Comparison of ENCODE assay signal across 22 mouse cellular contexts in the genomic region with DNA sequence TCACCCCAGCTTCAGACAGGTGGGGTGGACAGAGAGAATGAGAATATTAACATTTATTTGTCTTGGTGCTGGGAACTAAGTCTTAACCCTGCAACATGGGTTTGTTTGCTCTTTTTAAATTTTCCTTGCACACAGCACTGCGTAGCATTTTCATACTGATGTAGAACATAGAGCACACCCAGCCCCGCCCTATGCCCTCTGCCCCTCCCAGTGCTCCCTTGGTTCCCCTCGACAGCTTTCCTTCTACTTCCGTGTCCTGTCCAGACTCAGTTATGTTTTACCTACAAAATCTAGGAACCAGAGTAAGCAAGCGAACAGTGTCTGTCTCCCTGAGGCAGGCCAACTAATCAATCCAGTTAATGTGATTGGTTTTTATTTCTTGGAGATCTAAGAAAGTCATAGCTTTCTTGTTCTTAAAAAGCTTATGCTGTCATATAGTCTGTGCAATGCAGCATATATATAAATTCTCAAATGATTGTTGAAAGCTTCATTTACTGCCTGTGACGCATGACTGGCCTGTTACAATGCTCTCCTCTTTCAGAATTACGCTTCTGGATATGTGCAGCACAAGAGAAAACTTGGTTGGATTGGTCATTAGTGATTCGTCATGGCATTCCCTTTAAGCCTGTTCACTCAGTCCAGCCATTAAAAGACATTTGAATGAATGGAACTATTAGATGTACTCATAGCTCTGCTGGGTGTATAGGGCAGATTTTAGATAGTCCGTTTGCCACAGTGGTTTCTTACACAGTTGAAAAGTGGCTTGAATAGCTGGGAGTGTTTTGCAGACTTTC. TPM values are rescaled to one million over a fixed set of nuclear protein-coding genes. Genes with fewer than 3 reads are reported as not detected.
A peak's percentile ranks its signal among the peaks of the same experiment; 100 is the strongest.
DNase-seq lines count a peak whose midpoint lies in the region; ATAC-seq lines count a peak whose summit lies in the region.
"Had no signal": no experiment of that assay in that cellular context is flagged by ENCODE, and none has a peak within 500 bp of the region (broad histone marks: within the 10 kb centered on the region; RNA-seq: fewer than 3 reads in every experiment).

No protein-coding gene starts in this region.

- H3K9ac ChIP-seq in forebrain, embryonic 14.5 days (ENCODE audit: low read length) = no peak overlapping the region
- no peak overlapping the region for H3K9ac ChIP-seq in forebrain, embryonic 16.5 days (replicated peaks; ENCODE audit: low read depth, low read length)
- H3K9ac ChIP-seq in midbrain, embryonic 13.5 days (replicated peaks) = no peak overlapping the region
- H3K9ac ChIP-seq: embryonic facial prominence, embryonic 12.5 days; hindbrain, embryonic 12.5 days; limb, embryonic 15.5 days; lung, embryonic 15.5 days; midbrain, embryonic 12.5 days had no signal

- 45% methylated on average over 9 of the region's 9 CpGs for WGBS in forebrain, embryonic 14.5 days
- WGBS in forebrain, embryonic 16.5 days = 44% methylated on average over 9 of the region's 9 CpGs
- WGBS in midbrain, embryonic 13.5 days = 78% methylated on average over 9 of the region's 9 CpGs

- no peak overlapping the region for H3K27ac ChIP-seq in forebrain, embryonic 14.5 days (ENCODE audit: low read depth, low read length)
- no peak overlapping the region for H3K27ac ChIP-seq in forebrain, embryonic 16.5 days (ENCODE audit: low read length)
- H3K27ac ChIP-seq in midbrain, embryonic 13.5 days = no peak overlapping the region
- H3K27ac ChIP-seq: embryonic facial prominence, embryonic 12.5 days; hindbrain, embryonic 12.5 days; kidney, postnatal 0 days; limb, embryonic 15.5 days; lung, embryonic 15.5 days; midbrain, embryonic 12.5 days had no signal

- peaks cover 33% of the 10 kb centered on the region for H3K36me3 ChIP-seq in forebrain, embryonic 14.5 days (ENCODE audit: control insufficient read depth, insufficient read depth, low read length)
- peaks cover 7% of the 10 kb centered on the region; the same call in 1 of the 2 replicates for H3K36me3 ChIP-seq in forebrain, embryonic 16.5 days (ENCODE audit: control insufficient read depth, insufficient read depth)
- H3K36me3 ChIP-seq in midbrain, embryonic 13.5 days = peaks cover 31% of the 10 kb centered on the region

- no peak overlapping the region for H3K4me3 ChIP-seq in forebrain, embryonic 14.5 days (ENCODE audit: low read depth, low read length)
- H3K4me3 ChIP-seq in forebrain, embryonic 16.5 days (replicated peaks; ENCODE audit: low read length) = no peak overlapping the region
- no peak overlapping the region for H3K4me3 ChIP-seq in midbrain, embryonic 13.5 days (replicated peaks)
- H3K4me3 ChIP-seq: embryonic facial prominence, embryonic 12.5 days; hindbrain, embryonic 12.5 days; limb, embryonic 15.5 days; lung, embryonic 15.5 days; midbrain, embryonic 12.5 days had no signal

- H3K4me2 ChIP-seq in forebrain, embryonic 14.5 days (ENCODE audit: low read length) = no peak overlapping the region
- H3K4me2 ChIP-seq in forebrain, embryonic 16.5 days (ENCODE audit: low read length) = no peak overlapping the region
- H3K4me2 ChIP-seq in midbrain, embryonic 13.5 days (replicated peaks) = no peak overlapping the region
- H3K4me2 ChIP-seq: embryonic facial prominence, embryonic 12.5 days; heart, embryonic 11.5 days; hindbrain, embryonic 12.5 days; limb, embryonic 15.5 days; lung, embryonic 15.5 days; midbrain, embryonic 12.5 days had no signal

- H3K9me3 ChIP-seq in forebrain, embryonic 14.5 days (replicated peaks; ENCODE audit: control insufficient read depth, low read length) = no peaks in the 10 kb centered on the region
- no peaks in the 10 kb centered on the region for H3K9me3 ChIP-seq in forebrain, embryonic 16.5 days (ENCODE audit: control insufficient read depth, low read length)
- H3K9me3 ChIP-seq in midbrain, embryonic 13.5 days = no peaks in the 10 kb centered on the region
- H3K9me3 ChIP-seq: embryonic facial prominence, embryonic 12.5 days; hindbrain, embryonic 12.5 days; limb, embryonic 15.5 days; lung, embryonic 15.5 days; midbrain, embryonic 12.5 days had no signal

- no peak for ATAC-seq in forebrain, embryonic 14.5 days
- ATAC-seq in forebrain, embryonic 16.5 days = no peak
- peak; percentile 71 for ATAC-seq in erythroid progenitor cell, adult 5-6 weeks (replicated peaks; ENCODE audit: low FRiP score, poor library complexity, severe bottlenecking)
- ATAC-seq in megakaryocyte progenitor cell, adult 5-6 weeks (replicated peaks; ENCODE audit: poor library complexity) = 0 out of 2 replicates have a peak, but pooled peaks have one; percentile 31
- no peak for ATAC-seq in midbrain, embryonic 13.5 days

- H3K4me1 ChIP-seq in forebrain, embryonic 14.5 days (ENCODE audit: control insufficient read depth, insufficient read depth, low read length) = peaks cover 6% of the 10 kb centered on the region
- peaks cover 8% of the 10 kb centered on the region; the same call in 1 of the 2 replicates for H3K4me1 ChIP-seq in forebrain, embryonic 16.5 days (replicated peaks; ENCODE audit: control insufficient read depth, insufficient read depth, low read length)
- H3K4me1 ChIP-seq in midbrain, embryonic 13.5 days (replicated peaks) = peaks cover 18% of the 10 kb centered on the region
- H3K4me1 ChIP-seq: embryonic facial prominence, embryonic 12.5 days; limb, embryonic 15.5 days; lung, embryonic 15.5 days had no signal

- DNase-seq in forebrain, embryonic 14.5 days (ENCODE audit: low spot score) = peak; percentile 36
- DNase-seq in Muller cell, postnatal 12 days (ENCODE audit: inconsistent ontology term) = peak; percentile 81
- DNase-seq in cerebellum, postnatal 4 days (ENCODE audit: low spot score in 2 of 2) = no peak
- no peak for DNase-seq in B cell, adult 2 months
- DNase-seq: adrenal gland, postnatal 25 days; cerebellum, adult 9-11 months; kidney, adult 2 months; left cerebral cortex, postnatal 4 days; lung, postnatal 4 days; right cerebral cortex, postnatal 25 days; spleen, adult 18-20 months had no signal

- H3K27me3 ChIP-seq in forebrain, embryonic 14.5 days (replicated peaks; ENCODE audit: control insufficient read depth, insufficient read depth, low read length) = no peaks in the 10 kb centered on the region
- H3K27me3 ChIP-seq in forebrain, embryonic 16.5 days (replicated peaks; ENCODE audit: control insufficient read depth, insufficient read depth, low read length) = no peaks in the 10 kb centered on the region
- H3K27me3 ChIP-seq in midbrain, embryonic 13.5 days = no peaks in the 10 kb centered on the region
- H3K27me3 ChIP-seq: embryonic facial prominence, embryonic 12.5 days; hindbrain, embryonic 12.5 days; limb, embryonic 15.5 days; lung, embryonic 15.5 days; midbrain, embryonic 12.5 days had no signal

RNA-seq across cellular contexts. Expression of a gene that starts 23.1 kb away (rescaled TPM):
- 518 and 577 TPM in 2 replicates for polyA plus RNA-seq in forebrain, embryonic 14.5 days (2014; fragmentation: Nextera tagmentation; extraction: Ambion mirVana)
- 538 and 568 TPM in 2 replicates for polyA plus RNA-seq in forebrain, embryonic 16.5 days (2015; fragmentation: Nextera tagmentation; extraction: Ambion mirVana)
- total RNA-seq in erythroid progenitor cell, adult 5-6 weeks (2015; ENCODE audit: low replicate concordance) = 253 and 262 TPM in 2 replicates
- 206 and 298 TPM in 2 replicates for total RNA-seq in erythroid progenitor cell, adult 5-6 weeks (2017; ENCODE audit: low replicate concordance)
- 542 and 574 TPM in 2 replicates for total RNA-seq in megakaryocyte progenitor cell, adult 5-6 weeks (2015)
- 723 and 819 TPM in 2 replicates for total RNA-seq in megakaryocyte progenitor cell, adult 5-6 weeks (2017)
- polyA plus RNA-seq in midbrain, embryonic 13.5 days (2015; fragmentation: Nextera tagmentation; extraction: Ambion mirVana) = 518 and 526 TPM in 2 replicates

RNA-seq across cellular contexts. Expression of a gene that starts 23.2 kb away (rescaled TPM):
- polyA plus RNA-seq in forebrain, embryonic 14.5 days (2014; fragmentation: Nextera tagmentation; extraction: Ambion mirVana) = 18.3 and 18.6 TPM in 2 replicates
- 16.3 and 17.7 TPM in 2 replicates for polyA plus RNA-seq in forebrain, embryonic 16.5 days (2015; fragmentation: Nextera tagmentation; extraction: Ambion mirVana)
- total RNA-seq in erythroid progenitor cell, adult 5-6 weeks (2015; ENCODE audit: low replicate concordance) = 7.5 and 10.5 TPM in 2 replicates
- total RNA-seq in erythroid progenitor cell, adult 5-6 weeks (2017; ENCODE audit: low replicate concordance) = 13.1 and 13.2 TPM in 2 replicates
- 14.2 and 15.7 TPM in 2 replicates for total RNA-seq in megakaryocyte progenitor cell, adult 5-6 weeks (2015)
- total RNA-seq in megakaryocyte progenitor cell, adult 5-6 weeks (2017) = 11.8 and 14.7 TPM in 2 replicates
- polyA plus RNA-seq in midbrain, embryonic 13.5 days (2015; fragmentation: Nextera tagmentation; extraction: Ambion mirVana) = 13.9 and 17.4 TPM in 2 replicates

Comparison
In these comparisons a context has a peak if more than half of its experiments do, and no peak if none do; other contexts are left out.
1. ATAC-seq: peak in erythroid progenitor cell, adult 5-6 weeks (single experiment) and megakaryocyte progenitor cell, adult 5-6 weeks (single experiment); none in forebrain, embryonic 14.5 days (single experiment), forebrain, embryonic 16.5 days (single experiment) and midbrain, embryonic 13.5 days (single experiment).
2. DNase-seq: peak in forebrain, embryonic 14.5 days (single experiment) and Muller cell, postnatal 12 days (single experiment); none in cerebellum, postnatal 4 days (0 of 2) and B cell, adult 2 months (0 of 2).